Mouse (Mus musculus) CD4-positive, CD25-positive, alpha-beta regulatory T cell, adult 2 months (primary cell): ENCODE results near the gene Pgm5.
"Not testable (repeated sequence)": the region's sequence is repeated elsewhere in the genome, so short reads cannot be mapped to it uniquely, and the experiment has no call there.

Source experiments
- DNase-seq: peaks from one replicate; pipeline ENCODE4 v3.0.0-alpha.2; 2012; ENCODE audit warnings: low read depth, low spot score

Pgm5 gene

GRCm38 (mm10) chr19:24707071-24707906 is 154.4 kb downstream of the Pgm5 start:
- DNase-seq, result no peak

DNA sequence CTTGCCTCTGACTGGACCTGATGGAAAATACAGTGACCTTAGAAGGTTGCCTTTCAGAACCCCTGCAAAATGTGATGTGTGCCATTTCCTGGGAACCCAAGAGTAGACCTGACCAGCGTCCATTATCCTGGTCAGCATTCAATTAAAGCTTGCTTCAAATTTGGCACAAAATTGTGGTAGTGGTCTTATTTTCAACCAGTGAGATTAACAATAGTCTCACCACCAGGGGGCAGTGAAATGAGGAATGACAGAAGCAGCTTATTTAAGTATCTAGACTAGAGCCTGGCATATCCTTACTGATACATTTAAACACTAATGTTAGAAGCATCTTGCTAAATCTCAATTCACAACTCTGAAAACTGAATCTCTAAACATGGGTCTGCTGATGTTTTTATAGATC is 156.3 kb downstream of the Pgm5 start:
- peak; percentile 27 for DNase-seq

GRCm38 (mm10) chr19:24704326-24704725 is 157.3 kb downstream of the Pgm5 start:
- no peak for DNase-seq

DNA sequence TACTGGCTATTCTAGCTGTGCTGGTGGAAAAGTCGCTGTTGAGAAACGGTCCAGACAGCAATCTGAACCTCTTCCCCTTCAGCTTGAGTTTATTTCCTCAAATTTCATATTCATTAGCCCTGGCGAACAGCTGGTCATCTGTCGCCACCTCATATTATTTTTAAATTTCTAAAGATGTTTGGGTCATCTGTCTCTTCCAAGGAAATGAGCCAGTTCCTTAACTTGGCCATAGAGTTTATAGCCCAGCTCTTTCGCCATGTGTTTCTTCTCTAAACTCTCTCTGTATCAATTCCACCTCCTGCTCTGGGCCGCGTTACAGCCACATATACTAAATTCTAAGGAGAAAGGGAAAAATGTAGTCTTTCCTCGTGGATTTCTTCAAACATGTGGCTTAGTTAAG is 158.0 kb downstream of the Pgm5 start:
- no peak for DNase-seq

- not testable (repeated sequence) for DNase-seq
Measured at GRCm38 (mm10) chr19:24703168-24703567, 158.5 kb downstream of the Pgm5 start.

GRCm38 (mm10) chr19:24701716-24702115 is 159.9 kb downstream of the Pgm5 start:
- DNase-seq, result no peak

- no peak for DNase-seq
Measured at GRCm38 (mm10) chr19:24700664-24701063, 161.0 kb downstream of the Pgm5 start.

GRCm38 (mm10) chr19:24699910-24700309 is 161.7 kb downstream of the Pgm5 start:
- peak; percentile 15 for DNase-seq

DNA sequence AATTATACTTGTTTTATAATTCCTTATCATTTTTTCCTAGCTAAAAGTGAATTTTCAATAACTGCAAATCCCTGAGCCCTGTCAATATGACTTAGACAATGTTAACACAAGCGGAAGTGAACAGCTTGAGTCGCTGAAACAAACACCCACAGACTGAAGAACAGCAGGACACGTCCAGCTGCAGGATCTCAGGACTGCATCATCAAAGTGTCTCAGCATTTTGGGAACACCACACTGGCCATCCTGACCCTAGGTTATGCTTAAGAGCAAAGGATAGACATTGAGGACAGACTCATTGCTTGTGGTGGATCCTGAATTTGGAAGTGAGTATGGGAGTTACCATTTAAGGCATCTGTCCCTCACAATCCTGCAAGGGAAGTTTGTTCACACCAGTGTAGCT is 162.5 kb downstream of the Pgm5 start:
- no peak for DNase-seq

- DNase-seq, result no peak
Measured at GRCm38 (mm10) chr19:24698651-24699050, 163.0 kb downstream of the Pgm5 start.

DNA sequence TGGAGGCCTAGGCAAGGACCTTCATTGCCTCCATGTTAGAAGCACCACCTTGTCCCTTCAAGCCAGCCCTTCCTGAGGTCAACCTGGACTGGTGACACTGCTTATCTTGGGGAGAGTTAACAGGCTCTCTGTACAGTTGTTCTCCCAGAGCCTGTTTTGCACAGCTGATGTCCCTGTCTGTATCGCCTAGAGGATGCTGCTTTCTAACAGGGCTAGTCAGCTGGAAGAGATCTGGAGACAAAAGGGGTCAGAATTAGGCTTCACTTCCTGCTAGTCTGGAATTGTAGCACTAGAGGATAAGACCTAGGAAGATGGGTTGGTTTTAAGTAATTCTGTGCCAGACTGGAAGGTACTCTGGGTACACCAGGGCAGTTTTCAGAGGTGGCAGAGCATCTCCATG is 163.7 kb downstream of the Pgm5 start:
- no peak for DNase-seq

DNA sequence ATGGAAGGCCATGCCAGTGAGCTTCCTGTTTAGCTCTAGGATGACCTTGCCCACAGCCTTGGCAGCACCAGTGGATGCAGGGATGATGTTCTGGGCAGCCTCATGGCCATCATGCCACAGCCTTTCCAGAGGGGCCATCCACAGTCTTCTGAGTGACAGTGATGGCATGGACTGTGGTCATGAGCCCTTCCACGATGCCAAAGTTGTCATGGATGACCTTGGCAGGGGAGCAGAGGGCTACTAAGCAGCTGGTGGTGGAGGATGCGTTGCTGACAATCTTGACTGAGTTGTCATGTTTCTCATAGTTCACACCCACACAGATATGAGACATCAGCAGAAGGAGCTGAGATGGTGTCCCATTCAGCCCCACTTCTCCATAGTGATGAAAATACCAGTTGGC is 169.0 kb downstream of the Pgm5 start:
- no peak for DNase-seq

GRCm38 (mm10) chr19:24689531-24689930 is 172.1 kb downstream of the Pgm5 start:
- no peak for DNase-seq

GRCm38 (mm10) chr19:24688327-24688726 is 173.3 kb downstream of the Pgm5 start:
- no peak for DNase-seq

GRCm38 (mm10) chr19:24686411-24686810 is 175.2 kb downstream of the Pgm5 start:
- no peak for DNase-seq

- no peak for DNase-seq
Measured at GRCm38 (mm10) chr19:24683016-24683720, 178.5 kb downstream of the Pgm5 start.

- DNase-seq, result no peak
Measured at GRCm38 (mm10) chr19:24677242-24677984, 184.2 kb downstream of the Pgm5 start.

DNA sequence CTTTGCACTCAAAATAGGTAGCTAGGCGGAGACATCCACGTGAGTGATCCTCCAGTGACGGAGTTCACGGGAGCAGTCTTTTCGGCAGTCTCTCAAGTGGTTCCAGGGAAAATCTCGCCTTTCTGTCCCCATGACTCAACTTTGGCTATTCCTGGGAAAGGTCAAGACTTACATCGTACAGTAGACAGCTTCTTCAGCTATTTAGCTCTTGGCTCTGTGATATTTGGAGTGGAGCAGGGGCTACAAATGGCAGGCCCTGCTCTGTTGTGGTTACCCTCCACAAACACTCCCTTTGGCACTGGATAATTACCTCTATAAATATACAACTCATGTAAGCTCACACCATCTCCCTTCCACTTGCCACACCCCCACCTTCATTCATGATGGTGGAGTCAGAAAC is 185.2 kb downstream of the Pgm5 start:
- DNase-seq, result no peak

- DNase-seq, result no peak
Measured at GRCm38 (mm10) chr19:24673762-24674161, 187.9 kb downstream of the Pgm5 start, which contains the start of gene Tmem252. TSS of gene Tmem252 (plus strand) at chr19:24674008.

DNA sequence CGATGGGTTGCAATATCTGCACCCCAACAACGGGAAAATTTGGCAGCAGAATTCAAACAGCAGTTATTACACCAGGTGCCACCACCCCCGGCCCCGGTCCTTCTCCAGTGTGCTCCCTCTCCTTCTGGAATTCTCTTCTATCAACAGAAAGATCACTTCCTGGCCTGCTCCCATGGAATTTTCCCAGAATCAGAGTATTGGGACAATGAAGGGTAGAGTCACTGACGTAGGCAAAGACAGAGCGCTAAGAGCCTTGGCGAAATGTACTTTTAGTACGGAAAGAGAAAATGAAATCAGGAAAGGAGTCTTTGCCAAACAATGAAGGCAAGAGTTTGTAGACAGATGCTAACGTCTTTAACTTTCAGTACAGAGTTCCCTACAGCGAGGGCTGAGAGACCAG is 188.3 kb downstream of the Pgm5 start:
- DNase-seq, result no peak

GRCm38 (mm10) chr19:24672366-24672960 is 189.2 kb downstream of the Pgm5 start:
- no peak for DNase-seq

- DNase-seq, result no peak
Measured at GRCm38 (mm10) chr19:24671571-24671970, 190.1 kb downstream of the Pgm5 start.
